Mouse (Mus musculus): ENCODE measurements around the gene Stk40. TPM values are rescaled to one million over a fixed set of nuclear protein-coding genes. Genes with fewer than 3 reads are reported as not detected.
A peak's percentile ranks its signal among the peaks of the same experiment; 100 is the strongest.

The Stk40 gene
- polyA plus RNA-seq, 1 experiment from 2014 or later = 27.1 TPM

DNA sequence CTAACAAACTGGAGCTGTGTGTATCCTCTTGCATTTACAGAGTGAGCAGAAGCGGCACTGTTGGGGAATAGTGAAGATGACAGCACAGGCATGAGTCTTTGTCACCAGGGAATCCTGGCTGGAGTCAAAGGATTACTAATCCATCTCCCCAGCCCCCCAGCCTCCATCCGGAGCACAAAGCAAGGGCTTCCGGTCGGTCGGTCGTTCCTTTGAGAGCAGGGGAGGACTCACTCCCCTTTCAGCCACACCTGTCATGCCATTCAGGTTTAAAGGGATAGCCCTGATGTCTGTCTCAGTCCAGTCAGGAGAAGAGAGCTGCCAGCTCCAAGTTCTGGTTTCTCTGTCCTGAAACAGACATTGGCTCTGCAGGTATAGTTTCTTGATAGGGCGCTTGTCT lies 7.4 kb downstream of the Stk40 start:
- Histone ChIP-seq H3K9me3 (replicated peaks; ENCODE audit: low read length) (no peaks in the 10 kb centered on the region), H3K36me3 (ENCODE audit: insufficient read depth, low read length) (no peaks in the 10 kb centered on the region), H3K4me3 (replicated peaks; ENCODE audit: low read depth, low read length) (no peak overlapping the region), H3K4me1 (replicated peaks; ENCODE audit: insufficient read depth, low read length) (peaks cover 53% of the 10 kb centered on the region), H3K4me2 (ENCODE audit: low read length) (peak overlapping the region; percentile 41), H3K27ac (peak overlapping the region; percentile 91), H3K27me3 (ENCODE audit: insufficient read depth, low read length) (no peaks in the 10 kb centered on the region), H3K9ac (ENCODE audit: low read depth, low read length) (no peak overlapping the region)
- ATAC-seq (replicated peaks; ENCODE audit: low FRiP score, low read depth) = no peak
- 19% methylated on average over 7 of the region's 7 CpGs for WGBS
- no peak for DNase-seq (ENCODE audit: low spot score)
- TF ChIP-seq CTCF (IDR thresholded peaks at IDR 0.05; ENCODE audit: low read depth) = no peak

DNA sequence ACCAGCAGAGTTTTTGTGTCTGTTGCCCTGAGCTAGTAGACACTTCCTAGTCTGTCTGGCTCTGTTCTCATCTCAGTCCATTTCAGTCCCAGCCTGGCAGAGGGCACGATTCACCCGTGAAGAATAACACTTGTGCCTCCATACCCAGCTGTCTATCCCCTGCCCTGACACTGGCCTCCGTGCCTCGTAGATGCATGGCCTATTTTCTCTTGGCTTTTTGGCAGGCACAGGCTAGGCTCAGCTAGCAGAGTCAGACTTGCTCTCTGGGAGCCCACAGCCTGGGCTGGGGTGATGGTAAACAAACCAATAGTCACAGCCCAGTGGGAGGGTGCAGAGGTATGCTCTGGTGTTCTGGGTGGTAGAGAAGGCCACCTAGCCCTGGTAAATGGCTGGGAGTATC lies 9.5 kb downstream of the Stk40 start:
- Histone ChIP-seq H3K9me3 (replicated peaks; ENCODE audit: low read length) (no peaks in the 10 kb centered on the region), H3K4me3 (replicated peaks; ENCODE audit: low read depth, low read length) (no peak overlapping the region), H3K36me3 (ENCODE audit: insufficient read depth, low read length) (0 out of 2 replicates have a peak, but pooled peaks cover 3% of the 10 kb centered on the region), H3K4me2 (ENCODE audit: low read length) (no peak overlapping the region), H3K9ac (ENCODE audit: low read depth, low read length) (no peak overlapping the region), H3K27ac (no peak overlapping the region), H3K4me1 (replicated peaks; ENCODE audit: insufficient read depth, low read length) (peaks cover 45% of the 10 kb centered on the region), H3K27me3 (ENCODE audit: insufficient read depth, low read length) (no peaks in the 10 kb centered on the region)
- ATAC-seq (replicated peaks; ENCODE audit: low FRiP score, low read depth) = no peak
- 64% methylated on average over 4 of the region's 4 CpGs for WGBS
- no peak for TF ChIP-seq CTCF (IDR thresholded peaks at IDR 0.05; ENCODE audit: low read depth)
- DNase-seq (ENCODE audit: low spot score) = no peak

DNA sequence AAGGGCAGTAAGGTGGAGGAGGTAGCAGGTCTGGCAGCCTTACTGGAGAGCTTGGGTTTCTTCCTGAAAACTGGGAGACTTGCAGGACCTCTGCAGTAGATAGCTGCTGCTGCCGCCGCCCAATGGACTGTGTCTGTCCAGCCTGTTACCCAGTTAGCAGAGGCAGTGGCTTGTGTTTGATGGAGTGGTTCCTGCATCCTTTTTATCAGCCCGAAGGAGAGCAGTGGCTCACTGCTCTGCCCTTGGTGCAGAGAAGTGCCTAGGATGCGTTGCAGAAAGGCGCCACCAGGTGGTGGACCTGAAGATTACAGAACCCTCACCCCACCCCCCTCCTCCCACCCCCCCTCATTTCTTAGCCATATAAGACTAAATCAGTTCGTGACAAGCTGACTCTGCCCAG lies 10.2 kb downstream of the Stk40 start:
- Histone ChIP-seq H3K9me3 (replicated peaks; ENCODE audit: low read length) (no peaks in the 10 kb centered on the region), H3K27ac (0 out of 2 replicates have a peak overlapping the region, but pooled peaks have one; percentile 13), H3K4me3 (replicated peaks; ENCODE audit: low read depth, low read length) (no peak overlapping the region), H3K4me1 (replicated peaks; ENCODE audit: insufficient read depth, low read length) (peaks cover 40% of the 10 kb centered on the region), H3K9ac (ENCODE audit: low read depth, low read length) (no peak overlapping the region), H3K36me3 (ENCODE audit: insufficient read depth, low read length) (0 out of 2 replicates have a peak, but pooled peaks cover 3% of the 10 kb centered on the region), H3K27me3 (ENCODE audit: insufficient read depth, low read length) (no peaks in the 10 kb centered on the region), H3K4me2 (ENCODE audit: low read length) (no peak overlapping the region)
- TF ChIP-seq CTCF (IDR thresholded peaks at IDR 0.05; ENCODE audit: low read depth) = peak; percentile 66
- ATAC-seq (replicated peaks; ENCODE audit: low FRiP score, low read depth) (0 out of 2 replicates have a peak, but pooled peaks have one; percentile 9), DNase-seq (ENCODE audit: low spot score) (peak; percentile 76)
- WGBS = 12% methylated on average over 6 of the region's 6 CpGs

- Histone ChIP-seq H3K4me3 (replicated peaks; ENCODE audit: low read depth, low read length) (no peak overlapping the region), H3K36me3 (ENCODE audit: insufficient read depth, low read length) (0 out of 2 replicates have a peak, but pooled peaks cover 3% of the 10 kb centered on the region), H3K4me1 (replicated peaks; ENCODE audit: insufficient read depth, low read length) (peaks cover 32% of the 10 kb centered on the region), H3K9ac (ENCODE audit: low read depth, low read length) (no peak overlapping the region), H3K27ac (no peak overlapping the region), H3K27me3 (ENCODE audit: insufficient read depth, low read length) (no peaks in the 10 kb centered on the region), H3K9me3 (replicated peaks; ENCODE audit: low read length) (no peaks in the 10 kb centered on the region), H3K4me2 (ENCODE audit: low read length) (no peak overlapping the region)
- DNase-seq (ENCODE audit: low spot score) (no peak), ATAC-seq (replicated peaks; ENCODE audit: low FRiP score, low read depth) (no peak)
- WGBS = 78% methylated on average over 9 of the region's 9 CpGs
- no peak for TF ChIP-seq CTCF (IDR thresholded peaks at IDR 0.05; ENCODE audit: low read depth)
Measured at GRCm38 (mm10) chr4:126115411-126115810, 11.7 kb downstream of the Stk40 start.

DNA sequence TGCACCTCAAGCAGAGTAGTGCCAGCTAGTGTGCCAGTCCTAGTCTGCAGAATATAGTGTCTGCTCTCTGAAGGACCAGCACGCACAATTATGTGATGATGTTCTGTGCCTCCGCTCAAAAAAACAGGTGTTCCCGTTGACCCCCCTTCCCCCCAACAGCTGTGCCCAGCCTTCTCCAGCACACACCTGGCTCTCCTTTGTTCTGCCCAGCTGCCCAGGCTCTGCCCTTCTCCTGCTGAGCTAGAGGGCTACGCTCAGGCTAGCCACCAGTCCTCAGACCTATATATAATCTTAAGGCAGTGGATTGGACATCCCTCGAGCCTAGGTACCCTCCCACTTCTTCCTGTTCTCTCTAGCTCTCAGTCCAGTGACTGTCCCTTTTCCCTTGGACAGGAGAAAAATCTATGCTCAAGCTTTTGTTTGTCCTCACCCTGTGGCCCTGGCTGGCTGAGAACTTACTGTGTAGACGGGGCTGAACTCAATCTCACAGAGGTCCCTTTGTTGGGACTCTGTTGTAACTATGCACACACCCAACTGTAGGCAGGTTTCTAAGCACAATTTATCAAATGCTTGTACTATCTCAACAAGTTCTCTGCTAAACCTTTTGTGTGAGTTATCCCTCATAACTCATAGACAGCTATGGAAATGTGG lies 12.2 kb downstream of the Stk40 start:
- 54% methylated on average over 6 of the region's 6 CpGs for WGBS
- TF ChIP-seq CTCF (IDR thresholded peaks at IDR 0.05; ENCODE audit: low read depth) = no peak
- Histone ChIP-seq H3K9ac (ENCODE audit: low read depth, low read length) (no peak overlapping the region), H3K4me2 (ENCODE audit: low read length) (no peak overlapping the region), H3K4me1 (replicated peaks; ENCODE audit: insufficient read depth, low read length) (peaks cover 26% of the 10 kb centered on the region), H3K27ac (no peak overlapping the region), H3K4me3 (replicated peaks; ENCODE audit: low read depth, low read length) (no peak overlapping the region), H3K36me3 (ENCODE audit: insufficient read depth, low read length) (0 out of 2 replicates have a peak, but pooled peaks cover 3% of the 10 kb centered on the region), H3K9me3 (replicated peaks; ENCODE audit: low read length) (no peaks in the 10 kb centered on the region), H3K27me3 (ENCODE audit: insufficient read depth, low read length) (no peaks in the 10 kb centered on the region)
- DNase-seq (ENCODE audit: low spot score) = no peak
- no peak for ATAC-seq (replicated peaks; ENCODE audit: low FRiP score, low read depth)

GRCm38 (mm10) chr4:126117116-126117515 lies 13.4 kb downstream of the Stk40 start:
- Histone ChIP-seq H3K27me3 (ENCODE audit: insufficient read depth, low read length) (no peaks in the 10 kb centered on the region), H3K4me1 (replicated peaks; ENCODE audit: insufficient read depth, low read length) (peaks cover 17% of the 10 kb centered on the region; the same call in 1 of the 2 replicates), H3K27ac (no peak overlapping the region), H3K9ac (ENCODE audit: low read depth, low read length) (no peak overlapping the region), H3K4me3 (replicated peaks; ENCODE audit: low read depth, low read length) (no peak overlapping the region), H3K36me3 (ENCODE audit: insufficient read depth, low read length) (0 out of 2 replicates have a peak, but pooled peaks cover 3% of the 10 kb centered on the region), H3K4me2 (ENCODE audit: low read length) (no peak overlapping the region), H3K9me3 (replicated peaks; ENCODE audit: low read length) (no peaks in the 10 kb centered on the region)
- WGBS = 83% methylated on average over 8 of the region's 8 CpGs
- no peak for TF ChIP-seq CTCF (IDR thresholded peaks at IDR 0.05; ENCODE audit: low read depth)
- ATAC-seq (replicated peaks; ENCODE audit: low FRiP score, low read depth) (no peak), DNase-seq (ENCODE audit: low spot score) (no peak)
